19 mouse cellular contexts compared by ENCODE assay signal in genomic region chr2:115978666-115979065, GRCm38 (mm10).
"Had no signal": no experiment of that assay in that cellular context is flagged by ENCODE, and none has a peak within 500 bp of the region (broad histone marks: within the 10 kb centered on the region; RNA-seq: fewer than 3 reads in every experiment).

No protein-coding gene starts in this region.

- H3K27me3 ChIP-seq: liver, embryonic 15.5 days; lung, embryonic 15.5 days; megakaryocyte, embryonic 14.5 days; midbrain, embryonic 12.5 days; midbrain, embryonic 15.5 days; neural tube, embryonic 13.5 days; neural tube, embryonic 15.5 days; stomach, embryonic 15.5 days had no signal

- DNase-seq: liver, postnatal 0 days; lung, adult 2 months; lung, postnatal 14 days; lung, postnatal 36 days; right cerebral cortex, postnatal 14 days; thymus, adult 2 months; thymus, postnatal 14 days; thymus, postnatal 4 days had no signal

- H3K9ac ChIP-seq: liver, embryonic 15.5 days; liver, postnatal 0 days; lung, embryonic 15.5 days; midbrain, embryonic 12.5 days; midbrain, embryonic 15.5 days; neural tube, embryonic 13.5 days; neural tube, embryonic 15.5 days; stomach, embryonic 15.5 days had no signal

- ATAC-seq: liver, postnatal 0 days; lung, postnatal 0 days; midbrain, embryonic 15.5 days had no signal

- H3K4me1 ChIP-seq: liver, embryonic 15.5 days; lung, embryonic 15.5 days; megakaryocyte, embryonic 14.5 days had no signal

- H3K4me2 ChIP-seq: liver, embryonic 15.5 days; lung, embryonic 15.5 days; midbrain, embryonic 12.5 days; midbrain, embryonic 15.5 days; neural tube, embryonic 13.5 days; neural tube, embryonic 15.5 days; stomach, embryonic 15.5 days had no signal

- H3K4me3 ChIP-seq: liver, embryonic 15.5 days; lung, embryonic 15.5 days; megakaryocyte, embryonic 14.5 days; midbrain, embryonic 12.5 days; midbrain, embryonic 15.5 days; neural tube, embryonic 13.5 days; neural tube, embryonic 15.5 days; stomach, embryonic 15.5 days had no signal

- H3K27ac ChIP-seq: liver, embryonic 15.5 days; lung, embryonic 15.5 days; macrophage; midbrain, embryonic 12.5 days; neural tube, embryonic 15.5 days; stomach, embryonic 15.5 days; stomach, postnatal 0 days had no signal

- H3K9me3 ChIP-seq: liver, embryonic 15.5 days; lung, embryonic 15.5 days; midbrain, embryonic 12.5 days; midbrain, embryonic 15.5 days; neural tube, embryonic 13.5 days; neural tube, embryonic 15.5 days; stomach, embryonic 15.5 days had no signal

- H3K36me3 ChIP-seq: liver, embryonic 15.5 days; midbrain, embryonic 15.5 days; neural tube, embryonic 13.5 days; neural tube, embryonic 15.5 days had no signal
